Mouse (Mus musculus): ENCODE results near the gene Ap2b1.

The Ap2b1 gene

DNA sequence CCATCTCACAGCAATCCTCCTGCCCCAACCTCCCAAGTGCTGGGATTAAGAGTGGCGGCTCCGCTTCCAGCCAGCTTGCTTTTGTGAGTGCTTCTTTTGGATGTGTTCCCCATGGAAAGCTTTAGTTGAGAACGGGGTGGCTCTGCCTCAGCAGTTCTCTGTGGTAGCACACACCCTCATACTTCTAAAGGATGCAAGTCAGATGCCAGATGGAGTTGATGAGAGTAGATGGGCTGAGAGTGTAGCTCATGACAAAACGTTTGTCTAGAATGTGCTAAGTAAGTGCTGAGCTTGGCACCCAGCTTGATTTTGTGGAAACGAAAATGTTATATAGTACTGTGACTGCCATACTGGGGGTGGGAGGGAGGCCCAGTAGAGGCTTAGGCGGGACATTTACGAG lies 37.0 kb downstream of the Ap2b1 start:
- ChIA-PET CTCF (interaction anchor here in 1 of 4 experiments (1.0 kb wide), 1 partner anchor 89 kb away, joined by 5 read pairs; no protein-coding TSS in a partner anchor), POLR2A (interaction anchor here in 2 of 4 experiments (0.6 to 2.3 kb wide), 3 partner anchors 33 to 50 kb away, joined by 3 to 8 read pairs (median 4); partner anchors contain the start of gene Ap2b1 (in 1 of the 2))

DNA sequence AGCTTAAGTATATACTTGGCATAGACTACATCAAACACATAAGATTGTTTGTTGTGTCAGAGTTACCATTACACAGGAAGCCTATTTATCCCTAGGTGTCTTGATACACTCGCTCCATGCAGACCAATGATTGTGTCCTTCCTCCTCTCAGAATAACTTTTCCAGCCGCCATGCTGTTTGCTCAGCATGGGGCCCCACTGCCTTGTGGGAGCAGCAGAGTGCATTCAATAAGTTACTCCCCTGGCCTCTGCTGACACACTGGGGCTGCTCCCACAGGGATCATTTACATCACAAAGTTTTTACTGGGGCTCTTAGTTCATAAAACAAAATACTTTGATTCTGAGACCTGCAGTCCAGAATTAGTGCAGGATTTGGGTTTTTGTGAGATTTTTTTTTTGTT lies 40.9 kb downstream of the Ap2b1 start:
- POLR2A ChIA-PET: interaction anchor here in 1 of 4 experiments (1.2 kb wide), 1 partner anchor 133 kb away, joined by 4 read pairs; the partner anchor contains the start of gene Taf15
- CTCF ChIA-PET: no interaction called here

DNA sequence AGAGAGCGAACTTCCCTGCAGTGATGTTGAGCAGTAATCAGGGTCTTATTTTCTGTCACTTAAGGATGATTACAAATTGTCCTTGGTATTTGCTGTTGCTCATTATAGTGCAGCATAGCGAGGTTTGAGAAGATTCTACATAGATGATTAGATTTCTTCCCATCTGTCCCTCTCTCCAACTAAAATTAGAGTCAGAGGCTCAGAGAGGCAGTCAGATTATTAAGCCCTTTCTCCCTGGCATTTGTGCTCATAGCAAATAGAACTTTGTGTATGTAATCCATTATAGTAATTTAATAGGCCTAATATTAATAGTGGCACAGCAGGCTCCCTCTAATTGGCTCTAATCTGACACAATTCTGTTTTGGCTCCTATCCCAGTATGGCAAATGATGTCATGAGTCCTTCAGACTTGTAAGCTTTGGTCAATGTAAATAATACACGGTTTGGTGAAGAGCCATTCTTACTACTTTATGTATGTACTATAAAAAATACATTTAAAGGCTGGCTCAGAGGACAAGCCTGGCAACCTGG lies 43.0 kb downstream of the Ap2b1 start:
- ChIA-PET POLR2A (interaction anchor here in 1 of 4 experiments (1.1 to 1.4 kb wide), 2 partner anchors 9 to 38 kb away, joined by 4 read pairs; no protein-coding TSS in a partner anchor), CTCF (no interaction called here)

DNA sequence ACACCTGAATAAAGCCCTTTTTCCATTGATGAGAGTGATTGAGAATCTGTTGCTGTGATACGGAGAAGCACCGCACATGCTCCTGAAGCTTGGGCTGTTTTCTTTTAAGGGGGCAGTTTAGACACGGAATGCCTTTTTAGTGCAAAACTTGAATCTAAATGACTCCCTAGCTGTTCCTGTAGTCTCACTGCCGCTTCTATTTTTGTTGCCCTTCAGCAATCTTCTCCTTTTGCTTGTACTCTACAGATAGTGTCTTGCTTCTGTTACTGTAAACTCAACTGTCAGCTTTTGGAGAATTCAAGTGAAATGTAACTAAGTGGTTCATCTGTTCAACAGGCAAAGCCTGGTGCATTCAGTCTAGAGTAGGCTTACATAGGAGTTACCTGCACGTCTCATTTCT lies 56.6 kb downstream of the Ap2b1 start:
- POLR2A ChIA-PET: no interaction called here

DNA sequence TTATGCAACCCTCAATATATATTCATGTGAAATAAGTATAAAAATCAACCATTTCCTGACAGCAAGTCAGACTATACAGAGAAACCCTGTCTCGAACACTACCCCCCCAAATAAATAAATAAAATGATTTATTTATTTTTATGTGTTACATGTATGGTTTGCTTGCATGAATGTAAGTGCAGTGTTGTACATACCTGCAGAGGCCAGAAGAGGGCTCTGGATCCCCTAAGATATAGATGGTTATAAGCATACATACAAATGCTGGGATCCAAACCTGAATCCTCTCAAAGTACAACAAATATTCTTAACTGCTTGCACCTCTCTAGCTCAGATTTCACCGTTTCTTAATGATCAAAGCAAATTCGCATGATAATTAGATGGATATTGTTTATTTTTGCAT lies 58.6 kb downstream of the Ap2b1 start:
- POLR2A ChIA-PET: no interaction called here
- CTCF ChIA-PET: interaction anchor here in 1 of 4 experiments (1.4 kb wide), 1 partner anchor 67 kb away, joined by 7 read pairs; no protein-coding TSS in a partner anchor

More for the DNA sequence above, 56.6 kb downstream of the Ap2b1 start:
- CTCF ChIA-PET: interaction anchor here in 1 of 4 experiments (1.3 kb wide), 1 partner anchor 69 kb away, joined by 4 read pairs; no protein-coding TSS in a partner anchor

DNA sequence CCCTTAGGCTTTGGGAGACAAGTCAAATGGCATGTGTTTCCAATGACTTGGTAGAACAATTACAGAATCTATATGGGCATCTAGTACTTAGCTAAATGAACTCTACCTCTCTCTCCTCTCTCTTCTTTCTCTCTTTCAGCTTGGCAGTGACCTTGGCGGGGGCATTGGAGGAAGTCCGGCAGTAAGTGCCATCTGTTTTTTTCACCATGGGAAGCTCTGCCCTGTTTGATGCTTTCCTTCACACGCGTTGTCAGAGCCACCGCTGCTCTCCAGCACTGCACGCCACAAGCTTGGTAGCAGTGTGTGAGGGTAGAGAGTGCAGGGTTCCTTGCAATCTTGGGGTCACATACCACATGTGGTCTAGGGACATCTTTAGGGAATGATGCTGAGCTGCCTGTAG lies 65.8 kb downstream of the Ap2b1 start:
- ChIA-PET POLR2A (interaction anchor here in 3 of 4 experiments (0.6 to 1.5 kb wide), 8 partner anchors 10 to 187 kb away, joined by 3 to 9 read pairs (median 4); partner anchors contain the start of genes Ap2b1 (in 1 of the 3) and Taf15 (in 1 of the 3)), CTCF (no interaction called here)

DNA sequence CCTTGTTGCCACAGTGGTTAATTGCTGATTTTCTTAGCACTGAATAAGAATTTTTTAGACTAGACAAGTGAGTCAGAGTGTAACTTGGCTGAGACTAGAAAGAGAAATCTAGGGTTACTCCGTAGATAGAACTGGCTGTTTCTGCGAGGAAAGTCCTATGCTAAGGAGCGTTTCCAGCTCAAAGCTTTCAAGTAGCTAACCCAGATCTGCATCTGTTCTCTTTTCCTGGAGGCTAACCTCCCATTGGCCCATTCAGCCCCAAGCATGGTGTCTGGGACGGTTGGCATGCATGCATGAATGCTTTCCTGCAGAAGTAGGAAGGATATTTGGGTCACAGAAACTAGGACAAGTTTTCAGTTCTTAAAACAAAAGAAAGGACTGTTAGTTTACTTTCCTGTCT lies 72.4 kb downstream of the Ap2b1 start:
- CTCF ChIA-PET: interaction anchor here in 1 of 4 experiments (1.0 kb wide), 1 partner anchor 17 kb away, joined by 3 read pairs; no protein-coding TSS in a partner anchor
- POLR2A ChIA-PET: interaction anchor here in 1 of 4 experiments (1.4 kb wide), 1 partner anchor 22 kb away, joined by 3 read pairs; no protein-coding TSS in a partner anchor

DNA sequence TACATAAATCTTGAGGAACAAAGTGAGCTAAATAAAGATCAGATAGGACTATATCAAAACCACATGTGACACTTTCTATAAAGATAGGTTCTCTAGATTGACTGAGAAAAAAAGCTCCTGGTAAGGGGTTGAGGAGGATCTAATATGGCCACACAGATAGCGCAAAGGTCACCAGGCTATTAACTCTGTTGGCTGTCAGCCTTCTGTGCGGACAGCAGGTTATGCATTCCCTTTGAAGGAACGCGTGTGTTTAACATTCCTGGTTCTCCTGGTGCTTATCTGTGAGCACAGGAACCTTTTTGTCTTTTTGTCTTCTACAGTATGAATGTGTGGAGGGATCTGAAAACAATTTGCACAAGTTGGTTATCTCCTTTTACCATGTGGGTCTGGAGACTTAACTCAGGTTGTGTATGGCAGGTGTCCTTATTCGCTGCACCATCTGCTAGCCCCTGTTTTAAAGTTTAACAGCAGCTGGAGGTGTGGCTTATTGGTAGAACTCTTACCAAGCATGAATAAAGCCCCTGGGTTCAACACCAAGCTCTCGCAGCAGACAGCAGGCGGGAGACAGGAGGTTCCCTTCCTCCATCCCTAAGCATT lies 81.0 kb downstream of the Ap2b1 start:
- ChIA-PET POLR2A (interaction anchor here in 1 of 4 experiments (0.7 kb wide), 1 partner anchor 78 kb away, joined by 3 read pairs; no protein-coding TSS in a partner anchor), CTCF (interaction anchor here in 1 of 4 experiments (1.3 kb wide), 1 partner anchor 60 kb away, joined by 3 read pairs; no protein-coding TSS in a partner anchor)

DNA sequence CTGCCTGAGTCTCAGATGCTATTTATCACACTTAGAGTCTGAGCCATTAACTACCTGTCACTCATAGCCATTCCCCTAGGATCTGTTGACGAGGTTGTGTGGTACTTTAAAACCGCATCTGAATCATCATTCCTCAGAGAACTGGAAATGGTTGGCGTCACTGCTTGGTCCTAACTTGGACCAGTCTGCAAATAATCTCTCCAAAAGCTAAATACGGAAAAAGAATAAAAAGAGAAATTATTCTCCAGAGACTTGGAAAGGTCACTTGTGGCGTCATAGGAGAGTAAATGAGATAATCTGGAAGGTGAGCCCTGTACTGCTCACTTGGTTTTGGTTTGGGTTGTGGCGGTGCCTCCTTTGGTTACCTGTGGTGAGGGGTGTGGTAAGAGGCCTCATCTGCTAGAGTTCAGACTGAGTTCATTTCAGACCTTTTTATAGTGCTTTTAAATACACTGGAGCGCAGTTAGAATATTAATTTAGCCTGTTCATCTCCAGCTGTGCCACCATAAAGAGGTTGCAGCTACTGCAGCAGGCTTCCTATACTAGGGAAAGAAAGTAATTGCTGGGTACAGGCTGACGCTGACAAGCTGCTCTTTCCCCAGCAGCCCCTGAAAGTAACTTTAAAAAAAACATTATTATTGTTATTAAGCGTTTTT lies 84.2 kb downstream of the Ap2b1 start:
- CTCF ChIA-PET: no interaction called here
- POLR2A ChIA-PET: interaction anchor here in 1 of 4 experiments (1.1 to 1.8 kb wide), 3 partner anchors 10 to 36 kb away, joined by 3 to 4 read pairs (median 3); no protein-coding TSS in a partner anchor

DNA sequence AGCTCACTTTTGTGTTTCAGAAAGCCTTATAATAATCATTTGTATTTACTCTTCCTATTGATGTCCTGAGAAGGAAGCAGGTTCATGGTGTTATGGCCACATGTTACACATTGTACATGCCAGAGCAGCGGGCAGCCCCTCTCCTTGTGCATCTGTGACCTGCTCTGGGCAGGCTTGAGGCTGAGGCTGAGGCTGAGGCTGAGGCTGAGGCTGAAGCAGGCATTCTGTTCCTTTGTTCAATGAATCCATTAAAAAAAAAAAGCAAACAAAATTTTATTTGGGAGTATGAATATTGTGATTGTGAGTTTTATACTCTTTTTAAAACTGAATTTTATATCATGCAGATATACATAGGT lies 84.7 kb downstream of the Ap2b1 start:
- ChIA-PET POLR2A (interaction anchor here in 1 of 4 experiments (1.5 to 1.8 kb wide), 2 partner anchors 10 to 11 kb away, joined by 3 to 4 read pairs; no protein-coding TSS in a partner anchor), CTCF (no interaction called here)

DNA sequence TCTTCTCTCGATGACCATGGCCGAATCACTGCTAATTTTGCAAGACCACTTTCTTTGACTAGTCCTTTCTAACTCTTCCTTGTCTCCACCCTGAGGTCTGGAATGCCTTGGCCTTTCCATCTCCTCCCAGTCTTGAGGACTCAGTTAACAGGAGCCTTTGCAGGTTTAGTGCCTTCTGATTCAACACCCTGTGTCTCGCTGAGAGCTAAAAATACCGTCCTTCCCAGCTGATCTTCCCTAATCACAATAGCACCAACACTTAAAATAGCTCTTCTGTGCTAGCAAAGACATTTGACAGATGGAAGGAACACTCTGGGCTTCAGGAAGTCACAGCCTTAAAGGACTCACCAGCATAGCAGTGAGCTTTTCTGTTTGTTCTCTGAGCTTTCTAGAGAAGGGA lies 94.2 kb downstream of the Ap2b1 start:
- POLR2A ChIA-PET: interaction anchor here in 2 of 4 experiments (1.1 to 2.0 kb wide), 5 partner anchors 10 to 28 kb away, joined by 3 to 5 read pairs (median 4); no protein-coding TSS in a partner anchor
- CTCF ChIA-PET: no interaction called here

DNA sequence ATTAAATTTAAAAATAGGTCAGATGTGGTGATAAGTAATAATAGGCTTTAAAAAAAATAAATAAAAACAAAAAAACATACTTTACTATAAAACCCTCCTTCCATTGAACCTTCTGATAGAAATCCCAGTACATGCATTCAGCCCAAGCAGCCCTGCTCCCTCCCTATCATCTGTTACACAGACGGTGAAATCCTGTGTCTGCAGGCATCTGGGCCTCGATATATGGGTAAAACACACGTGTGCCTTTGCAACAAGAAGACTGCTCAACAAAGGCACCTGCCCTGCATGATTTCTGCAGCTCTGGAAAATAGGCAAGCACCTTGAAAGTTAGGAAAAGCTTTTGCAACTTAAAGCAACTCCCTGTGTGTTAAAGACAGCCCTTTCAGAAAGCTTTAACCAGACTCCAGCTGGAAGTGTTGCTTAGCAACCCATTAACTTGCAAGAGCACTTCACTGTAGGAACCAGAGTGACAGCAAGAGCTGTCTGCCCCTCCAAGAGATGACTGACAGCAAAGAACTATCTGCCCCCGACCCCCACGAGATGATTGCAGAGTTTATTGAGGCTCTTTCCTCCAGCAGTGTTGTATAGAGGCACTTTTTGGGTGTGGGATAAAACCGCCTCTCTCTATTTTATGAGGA lies 96.1 kb downstream of the Ap2b1 start:
- CTCF ChIA-PET: no interaction called here
- POLR2A ChIA-PET: interaction anchor here in 2 of 4 experiments (0.9 to 1.1 kb wide), 3 partner anchors 14 to 33 kb away, joined by 3 to 4 read pairs (median 3); partner anchors contain the start of gene Rasl10b (in 1 of the 2)

DNA sequence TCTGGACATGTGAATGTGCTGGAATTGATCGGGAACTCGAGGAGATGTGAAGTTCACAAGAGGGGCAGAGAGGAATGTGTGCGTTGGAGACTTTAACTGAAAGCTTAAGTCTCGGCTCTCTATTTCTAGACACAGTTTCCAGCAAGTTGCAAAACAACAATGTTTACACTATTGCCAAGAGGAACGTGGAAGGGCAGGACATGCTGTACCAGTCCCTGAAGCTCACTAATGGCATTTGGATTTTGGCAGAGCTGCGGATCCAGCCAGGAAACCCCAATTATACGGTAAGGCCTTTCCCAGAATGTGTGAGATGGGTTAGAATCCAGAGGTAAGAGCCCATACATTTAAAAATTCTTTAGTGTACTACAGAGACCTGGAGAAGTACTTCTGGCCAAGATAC lies 98.8 kb downstream of the Ap2b1 start:
- POLR2A ChIA-PET: interaction anchor here in 1 of 4 experiments (0.8 to 1.2 kb wide), 2 partner anchors 12 to 74 kb away, joined by 3 to 4 read pairs; no protein-coding TSS in a partner anchor
- CTCF ChIA-PET: interaction anchor here in 1 of 4 experiments (1.0 kb wide), 1 partner anchor 10 kb away, joined by 3 read pairs; no protein-coding TSS in a partner anchor

DNA sequence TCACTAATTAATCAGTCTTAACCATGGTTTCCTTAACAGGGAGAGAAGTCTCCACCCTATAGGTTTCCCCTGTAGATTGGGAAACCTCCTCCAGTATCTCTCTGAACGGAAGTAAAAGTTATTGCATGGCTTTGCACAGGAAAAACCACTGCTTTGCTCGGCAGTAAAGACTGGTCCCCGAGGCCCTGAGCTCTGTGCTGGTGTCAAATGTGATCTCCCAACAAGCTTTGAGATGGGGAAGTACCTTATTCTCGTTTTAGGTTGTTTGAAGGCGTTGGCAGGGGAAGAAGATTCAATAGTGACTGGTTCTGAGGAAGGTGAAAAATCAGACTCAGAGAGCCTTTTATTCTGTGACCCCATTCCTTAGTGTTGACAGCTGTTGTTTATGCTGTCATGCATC lies 99.9 kb downstream of the Ap2b1 start:
- POLR2A ChIA-PET: interaction anchor here in 1 of 4 experiments (0.9 to 1.2 kb wide), 2 partner anchors 73 to 1763 kb away, joined by 3 to 4 read pairs; no protein-coding TSS in a partner anchor
- CTCF ChIA-PET: no interaction called here

DNA sequence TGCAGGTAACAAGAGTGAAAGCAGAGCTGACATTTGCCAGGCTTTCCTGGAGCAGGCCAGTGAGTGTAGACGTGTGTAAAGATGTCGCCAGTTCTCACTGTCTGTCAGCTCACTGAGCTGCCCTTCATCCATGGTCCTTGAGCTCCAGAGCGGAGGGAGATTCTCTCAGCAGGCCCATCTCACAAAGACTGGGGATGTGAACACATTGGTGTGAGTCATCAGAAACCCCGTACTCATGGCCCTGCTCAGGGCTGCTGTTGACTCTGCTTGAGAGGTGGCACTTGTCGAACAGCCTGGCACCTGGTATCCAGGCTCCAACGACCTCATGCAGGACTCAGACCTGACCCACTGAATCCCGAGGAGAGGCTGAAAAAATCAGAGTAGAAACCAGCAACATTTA lies 105.0 kb downstream of the Ap2b1 start:
- POLR2A ChIA-PET: interaction anchor here in 3 of 4 experiments (0.6 to 1.7 kb wide), 5 partner anchors 10 to 105 kb away, joined by 3 to 5 read pairs (median 3); partner anchors contain the start of gene Ap2b1 (in 1 of the 3)
- CTCF ChIA-PET: interaction anchor here in 1 of 4 experiments (1.5 kb wide), 1 partner anchor 37 kb away, joined by 3 read pairs; no protein-coding TSS in a partner anchor

DNA sequence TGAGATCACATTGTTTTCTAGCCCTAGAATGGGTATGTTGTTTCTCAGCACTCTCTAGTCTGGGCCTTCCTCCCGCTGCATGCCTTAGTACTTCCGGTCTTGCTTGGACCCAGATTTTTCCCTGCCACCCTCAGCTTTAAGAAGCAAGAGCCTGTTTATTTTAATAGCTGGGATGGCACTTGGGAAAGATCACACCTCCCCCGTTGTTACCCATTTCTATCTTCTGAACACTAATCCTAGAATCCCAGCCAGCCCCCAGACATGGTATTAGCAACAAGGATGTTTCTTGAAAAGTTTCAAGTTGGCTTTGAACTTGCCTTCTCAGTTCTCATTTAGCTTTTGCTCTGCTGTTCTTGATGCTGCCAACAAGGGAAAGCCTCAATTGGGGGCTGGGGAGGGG lies 107.6 kb downstream of the Ap2b1 start:
- POLR2A ChIA-PET: interaction anchor here in 1 of 4 experiments (0.6 to 2.2 kb wide), 3 partner anchors 13 to 35 kb away, joined by 3 to 4 read pairs (median 4); no protein-coding TSS in a partner anchor
- CTCF ChIA-PET: no interaction called here

DNA sequence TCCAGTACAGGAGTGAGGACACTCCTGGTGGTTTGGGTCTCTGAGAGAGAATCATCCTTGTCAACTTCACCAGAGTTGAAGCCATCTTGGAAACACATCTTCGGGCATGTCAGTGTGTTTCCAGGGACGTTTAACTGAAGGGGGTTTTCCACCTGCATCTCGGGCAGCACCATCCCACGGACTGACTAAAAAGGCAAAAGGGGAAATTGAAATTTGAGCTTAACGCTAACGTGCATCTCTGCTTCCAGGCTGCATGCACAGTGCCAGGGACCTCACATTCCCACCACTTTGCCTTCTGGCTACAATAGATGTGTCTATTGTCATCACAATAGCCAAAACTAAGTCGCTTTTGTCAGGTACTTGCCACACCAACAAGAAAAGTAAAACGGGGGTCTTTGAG lies 109.4 kb downstream of the Ap2b1 start:
- ChIA-PET POLR2A (interaction anchor here in 2 of 4 experiments (1.0 to 2.7 kb wide), 7 partner anchors 9 to 138 kb away, joined by 3 to 18 read pairs (median 5); partner anchors contain the start of gene Ap2b1 (in 1 of the 2)), CTCF (interaction anchor here in 2 of 4 experiments (0.9 to 1.5 kb wide), 5 partner anchors 9 to 32 kb away, joined by 3 to 5 read pairs (median 4); no protein-coding TSS in a partner anchor)

Measured in embryonic stem cell, embryonic (primary cell).